Mouse (Mus musculus) intestine, postnatal 0 days (tissue): ENCODE results near the gene Gm21885. TPM values are rescaled to one million over a fixed set of nuclear protein-coding genes. Genes with fewer than 3 reads are reported as not detected.

Experiments used
- ATAC-seq: fragments of 200-750 bp; cut with Nextera tagmentation; 2 replicates; pipeline ENCODE4 v1.8.0; 2017; ENCODE audit warnings: mild to moderate bottlenecking, moderate TSS enrichment, moderate library complexity
- H3K27ac ChIP-seq: fragments of 300-500 bp; sonication (generic); 2 replicates; pipeline ENCODE4 v1.5.1; 2014; ENCODE audit warnings: mild to moderate bottlenecking, low read depth, low read length, moderate library complexity
- H3K27me3 ChIP-seq: fragments of 300-500 bp; sonication (generic); replicated peaks from 2 replicates; pipeline ENCODE4 v1.6.1; 2014; ENCODE audit warnings: low read length, mixed read lengths; ENCODE audit not compliant: control insufficient read depth, insufficient read depth
- H3K36me3 ChIP-seq: fragments of 300-500 bp; sonication (generic); 2 replicates; pipeline ENCODE4 v1.6.1; 2014; ENCODE audit warnings: mild to moderate bottlenecking, moderate library complexity; ENCODE audit not compliant: control insufficient read depth, insufficient read depth
- H3K4me1 ChIP-seq: fragments of 300-500 bp; sonication (generic); replicated peaks from 2 replicates; pipeline ENCODE4 v1.6.1; 2014; ENCODE audit warnings: antibody characterized with exemption, low read length, mixed read lengths; ENCODE audit not compliant: control insufficient read depth, insufficient read depth
- H3K4me2 ChIP-seq: fragments of 300-500 bp; sonication (generic); replicated peaks from 2 replicates; pipeline ENCODE4 v1.6.1; 2014; ENCODE audit warnings: low read depth, mild to moderate bottlenecking, moderate library complexity
- H3K4me3 ChIP-seq: fragments of 300-500 bp; sonication (generic); 2 replicates; pipeline ENCODE4 v1.5.1; 2014; ENCODE audit warnings: low read depth, low read length
- H3K9ac ChIP-seq: fragments of 300-500 bp; sonication (generic); 2 replicates; pipeline ENCODE4 v1.6.1; 2014; ENCODE audit warnings: mild to moderate bottlenecking, low read depth, low read length
- H3K9me3 ChIP-seq: fragments of 300-500 bp; sonication (generic); 2 replicates; pipeline ENCODE4 v1.6.1; 2016; ENCODE audit warnings: mixed run types; ENCODE audit not compliant: control insufficient read depth
- CTCF ChIP-seq: sonication (generic); IDR thresholded peaks from 2 replicates; pipeline ENCODE4 v1.5.1; 2016; ENCODE audit warnings: low read depth, mild to moderate bottlenecking, control low read depth, antibody characterized with exemption, moderate library complexity
- WGBS: fragments of 180-500 bp; shearing (Covaris S2); extraction: QIAGEN DNeasy Blood & Tissue Kit; methylation state at CpG from one replicate; pipeline ENCODE4 v1.1.7; 2014; 5-methylcytosine and 5-hydroxymethylcytosine counted together
- polyA plus RNA-seq: library from polyadenylated mRNA; unstranded; fragments of >200 nt; fragmentation: Nextera tagmentation; extraction: Ambion mirVana; gene quantifications from 2 replicates; pipeline ENCODE4 v1.2.1, GENCODE M21; 2015

Gene Gm21885
- polyA plus RNA-seq, 1 experiment from 2014 or later, result 92.5 TPM

DNA sequence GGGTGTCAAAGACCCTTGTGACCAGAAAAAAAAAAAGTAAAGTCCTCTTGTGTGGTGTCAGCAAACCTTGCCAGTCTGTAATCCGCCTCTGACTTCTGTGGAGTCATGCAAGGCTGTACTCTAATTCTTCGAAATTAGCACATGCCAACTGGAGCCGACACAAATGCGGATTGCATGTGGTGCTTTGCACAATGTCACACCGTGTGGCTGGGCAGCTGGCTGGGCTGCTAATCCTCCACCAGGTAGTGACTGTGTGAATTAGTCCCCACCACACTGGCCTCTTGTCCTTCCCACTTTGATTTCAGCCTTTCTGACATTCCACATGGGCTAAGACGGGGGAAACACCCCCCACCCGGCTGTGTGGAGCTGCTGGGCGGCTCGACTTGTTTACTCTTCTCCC is 42.0 kb upstream of the Gm21885 start:
- WGBS, result 50% methylated on average over 9 of the region's 9 CpGs
- H3K4me1 ChIP-seq, result no peaks in the 10 kb centered on the region; the same call in 1 of the 2 replicates
- H3K9ac ChIP-seq, result no peak overlapping the region
- no peak overlapping the region for H3K4me3 ChIP-seq
- H3K4me2 ChIP-seq, result no peak overlapping the region
- no peak overlapping the region for H3K27ac ChIP-seq
- H3K27me3 ChIP-seq, result no peaks in the 10 kb centered on the region
- no peak for ATAC-seq
- TF ChIP-seq CTCF, result no peak
- no peaks in the 10 kb centered on the region for H3K36me3 ChIP-seq
- H3K9me3 ChIP-seq, result no peaks in the 10 kb centered on the region

DNA sequence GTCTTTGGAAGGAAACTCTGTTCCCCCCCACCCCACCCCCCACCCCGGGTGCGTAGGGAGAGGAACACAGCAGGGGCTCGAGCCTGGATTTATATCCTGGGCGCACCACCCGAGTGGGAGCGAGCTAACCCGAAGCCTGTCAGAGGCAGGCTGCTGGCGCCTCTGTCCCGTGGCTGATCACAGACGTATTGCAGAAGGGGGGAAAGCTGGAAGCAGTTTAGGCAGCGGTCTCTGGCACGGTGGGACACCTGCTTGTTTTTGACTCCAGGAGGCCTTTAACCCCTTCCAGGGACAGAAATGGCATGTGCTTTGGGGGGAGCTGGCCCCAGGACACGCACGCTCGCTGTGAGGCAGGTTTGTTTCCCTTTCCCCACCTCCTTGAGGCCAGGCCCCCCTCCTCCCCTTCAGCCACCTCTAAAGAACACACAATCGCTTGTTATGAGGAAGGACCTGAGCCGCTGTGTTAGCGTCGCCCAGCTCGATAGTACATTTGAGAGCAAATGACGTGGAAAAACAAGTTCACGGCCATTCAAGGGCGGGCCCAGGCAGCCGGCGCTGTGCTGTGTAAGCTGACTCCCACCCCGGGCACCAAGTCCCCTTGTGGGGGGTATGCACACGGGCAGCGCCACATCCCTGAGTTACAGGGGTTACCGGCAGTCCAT is 38.8 kb upstream of the Gm21885 start:
- H3K9ac ChIP-seq, result no peak overlapping the region
- H3K27ac ChIP-seq, result no peak overlapping the region; the same call in 1 of the 2 replicates
- WGBS, result 16% methylated on average over 29 of the region's 29 CpGs
- H3K9me3 ChIP-seq, result no peaks in the 10 kb centered on the region
- no peaks in the 10 kb centered on the region for H3K36me3 ChIP-seq
- ATAC-seq, result 0 out of 2 replicates have a peak, but pooled peaks have one; percentile 25
- H3K4me2 ChIP-seq, result peak overlapping the region; percentile 63
- no peak for TF ChIP-seq CTCF
- H3K4me3 ChIP-seq, result peak overlapping the region; percentile 4; the same call in 1 of the 2 replicates
- no peaks in the 10 kb centered on the region; the same call in 1 of the 2 replicates for H3K4me1 ChIP-seq
- H3K27me3 ChIP-seq, result no peaks in the 10 kb centered on the region

DNA sequence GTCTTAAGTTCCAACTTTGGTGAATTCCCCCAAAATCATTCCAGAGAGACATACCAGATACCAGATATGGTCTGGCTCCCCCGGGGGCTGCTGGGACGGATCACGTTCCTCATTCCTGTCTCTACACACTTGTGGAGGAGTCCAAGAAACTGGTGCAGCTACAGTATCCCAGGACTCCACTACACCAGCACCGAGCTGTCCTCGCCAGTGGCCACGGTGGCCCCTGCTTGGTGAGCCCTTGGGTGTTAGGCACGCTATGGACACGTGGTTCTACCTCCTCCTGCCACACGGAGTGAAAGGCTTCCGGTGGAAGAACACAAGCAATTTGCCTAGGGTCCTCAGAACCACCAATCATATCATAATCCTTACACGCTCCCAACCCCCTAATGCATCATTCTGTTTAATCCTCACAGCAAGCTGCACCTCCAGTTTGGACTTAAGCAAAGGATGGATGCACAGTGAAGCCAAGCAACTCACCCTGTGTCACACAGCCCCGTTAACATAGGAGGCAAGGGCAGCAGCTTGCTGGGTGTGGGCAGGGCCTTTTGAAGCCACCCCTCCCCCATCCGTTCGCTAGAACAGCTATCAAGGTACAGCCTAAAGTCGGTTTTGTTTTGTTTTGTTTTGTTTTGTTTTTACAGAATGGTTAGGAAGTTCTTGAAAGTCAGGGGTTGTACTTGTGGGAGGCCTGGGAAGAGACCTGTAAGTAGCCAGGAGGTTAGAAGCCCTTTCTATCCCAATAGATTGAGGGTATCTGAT is 38.1 kb upstream of the Gm21885 start:
- no peaks in the 10 kb centered on the region for H3K9me3 ChIP-seq
- H3K36me3 ChIP-seq, result no peaks in the 10 kb centered on the region
- H3K4me2 ChIP-seq, result peak overlapping the region; percentile 63
- no peaks in the 10 kb centered on the region for H3K27me3 ChIP-seq
- WGBS, result 50% methylated on average over 15 of the region's 15 CpGs
- no peaks in the 10 kb centered on the region; the same call in 1 of the 2 replicates for H3K4me1 ChIP-seq
- no peak overlapping the region for H3K27ac ChIP-seq
- no peak overlapping the region for H3K9ac ChIP-seq
- ATAC-seq, result no peak
- H3K4me3 ChIP-seq, result no peak overlapping the region; the same call in 1 of the 2 replicates
- TF ChIP-seq CTCF, result no peak

DNA sequence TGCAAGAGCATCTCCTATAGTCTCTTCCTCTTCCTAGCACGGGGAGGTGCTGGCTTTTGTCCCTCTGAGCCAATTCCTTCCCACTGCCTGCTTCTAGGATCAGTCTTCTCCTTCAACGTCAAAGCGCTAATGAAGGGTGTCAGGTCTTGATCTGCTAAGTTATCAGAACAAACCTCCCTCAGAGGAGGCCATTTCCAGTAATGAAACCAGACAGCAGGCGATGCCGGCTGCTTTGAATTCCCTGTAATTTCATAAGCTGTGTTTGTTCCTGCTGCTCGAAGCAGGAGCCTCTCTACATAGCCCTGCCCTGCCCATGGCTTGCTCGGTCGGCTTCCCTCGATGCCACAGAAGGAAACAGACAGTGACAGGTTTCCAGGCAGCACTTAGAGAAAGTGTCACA is 37.3 kb upstream of the Gm21885 start:
- no peak for TF ChIP-seq CTCF
- H3K9ac ChIP-seq, result no peak overlapping the region
- no peak for ATAC-seq
- H3K9me3 ChIP-seq, result no peaks in the 10 kb centered on the region
- no peaks in the 10 kb centered on the region for H3K27me3 ChIP-seq
- 51% methylated on average over 9 of the region's 9 CpGs for WGBS
- H3K36me3 ChIP-seq, result no peaks in the 10 kb centered on the region
- H3K27ac ChIP-seq, result no peak overlapping the region
- H3K4me2 ChIP-seq, result no peak overlapping the region
- H3K4me1 ChIP-seq, result no peaks in the 10 kb centered on the region; the same call in 1 of the 2 replicates
- no peak overlapping the region for H3K4me3 ChIP-seq

DNA sequence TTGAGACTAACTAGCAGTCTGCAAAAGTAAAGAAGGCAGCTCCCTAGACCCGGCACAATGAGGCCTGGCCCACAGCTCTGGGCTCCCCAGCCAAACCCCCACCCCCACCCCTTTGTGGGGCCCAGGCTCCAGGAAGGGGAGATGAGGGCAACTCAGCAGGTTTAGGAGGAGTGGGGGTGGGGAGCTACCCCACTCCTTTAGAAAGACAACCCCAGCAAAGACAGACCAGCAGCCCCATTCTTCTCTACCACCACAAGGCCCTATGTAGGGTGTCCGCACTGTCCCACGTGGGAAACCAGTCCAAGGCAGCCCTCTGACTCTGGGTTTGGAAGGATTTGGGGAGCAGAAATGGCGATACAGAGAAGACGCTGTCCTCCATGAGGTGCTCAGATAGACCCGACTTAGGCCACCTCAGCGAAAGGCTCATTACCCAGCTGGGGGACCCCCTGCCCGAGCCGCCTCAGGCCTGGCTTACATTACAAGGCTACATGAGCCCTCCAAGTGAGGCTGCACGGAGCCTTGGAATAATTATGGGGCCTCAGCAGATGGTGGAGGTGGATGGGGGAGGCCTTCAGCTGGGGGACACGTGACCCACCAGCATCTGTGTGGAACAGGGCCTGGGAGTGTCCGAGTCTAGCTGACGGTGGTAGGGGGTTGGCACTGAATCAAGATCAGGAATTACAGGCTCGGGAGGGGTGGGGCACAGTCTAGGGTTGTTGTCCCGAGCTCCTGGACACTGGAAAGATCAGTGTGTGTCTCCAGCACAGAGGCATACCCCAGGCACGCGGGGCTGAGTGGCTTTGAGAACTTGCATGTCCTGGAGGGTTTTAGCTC is 35.5 kb upstream of the Gm21885 start, which contains the start of gene Wfikkn2:
Wfikkn2 (minus strand) TSS at position 51 of the 834 bp plus-strand sequence.
- Histone ChIP-seq H3K9ac (no peak within 1 kb of the TSS), H3K27ac (0 out of 2 replicates have a peak within 1 kb of the TSS, but pooled peaks have one; percentile 2), H3K4me3 (no peak within 1 kb of the TSS), H3K4me1 (no peaks in the 10 kb centered on the region; the same call in 1 of the 2 replicates), H3K36me3 (no peaks in the 10 kb centered on the region), H3K9me3 (no peaks in the 10 kb centered on the region), H3K27me3 (no peaks in the 10 kb centered on the region), H3K4me2 (no peak within 1 kb of the TSS)
- 56% methylated on average over 17 of the region's 17 CpGs for WGBS
- no peak for TF ChIP-seq CTCF
- ATAC-seq, result no peak

DNA sequence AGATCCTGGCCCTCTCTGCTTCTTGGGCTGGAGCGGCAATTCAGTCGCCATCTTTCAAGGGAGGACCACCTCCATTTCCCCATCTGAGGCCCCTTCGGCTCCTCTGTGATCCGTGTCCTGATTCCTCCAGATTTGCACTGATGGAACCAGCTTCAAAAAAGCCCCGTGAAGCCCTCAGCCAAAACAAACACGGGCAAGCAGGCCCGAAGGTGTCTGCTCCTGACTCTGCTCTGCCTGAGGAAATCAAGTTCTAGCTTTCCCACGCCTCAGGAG is 34.9 kb upstream of the Gm21885 start:
- Histone ChIP-seq H3K4me3 (no peak overlapping the region), H3K4me1 (no peaks in the 10 kb centered on the region; the same call in 1 of the 2 replicates), H3K9me3 (no peaks in the 10 kb centered on the region), H3K4me2 (no peak overlapping the region), H3K36me3 (no peaks in the 10 kb centered on the region), H3K27ac (0 out of 2 replicates have a peak overlapping the region, but pooled peaks have one; percentile 2), H3K27me3 (no peaks in the 10 kb centered on the region), H3K9ac (no peak overlapping the region)
- ATAC-seq, result no peak
- 69% methylated on average over 8 of the region's 8 CpGs for WGBS
- TF ChIP-seq CTCF, result no peak
